Mouse (Mus musculus): Measurements from ENCODE around the gene Zcchc3.

DNA sequence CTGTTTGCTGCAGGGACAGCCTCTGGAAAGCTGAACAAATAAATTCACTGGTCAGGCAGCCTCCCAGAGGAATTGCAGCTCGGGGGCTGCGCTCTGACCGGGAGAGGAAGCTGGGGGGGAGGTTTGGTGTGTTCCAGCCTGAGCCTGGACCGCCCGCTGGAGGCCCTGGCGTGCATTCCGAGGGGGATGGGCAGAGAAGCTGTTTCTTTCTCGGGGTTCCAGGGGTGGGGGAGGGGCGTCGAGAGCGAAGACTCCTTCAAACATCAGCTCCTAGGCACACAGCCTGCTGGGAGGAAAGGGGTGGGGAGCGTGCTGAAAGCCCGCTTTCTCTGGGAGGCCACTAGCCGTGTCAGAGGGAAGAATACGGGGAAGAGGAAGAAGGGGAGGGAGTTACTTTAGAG, 3.9 kb downstream of the Zcchc3 start:
- TF ChIP-seq POLR2A (IDR thresholded peaks at IDR 0.05; ENCODE audit: control insufficient read depth, extremely low read depth, insufficient read depth, low read length, poor library complexity), result no peak
- no peak for TF ChIP-seq CTCF (IDR thresholded peaks at IDR 0.05; ENCODE audit: borderline replicate concordance, control insufficient read depth, extremely low read depth, insufficient read depth, low read length, poor library complexity)
